Mouse (Mus musculus): ENCODE measurements around the gene Adamts10. TPM values are rescaled to one million over a fixed set of nuclear protein-coding genes. Genes with fewer than 3 reads are reported as not detected.
A peak's percentile ranks its signal among the peaks of the same experiment; 100 is the strongest.

Adamts10 gene
- total and polyA plus RNA-seq, 2 experiments from 2014 or later, result 13.6 to 34.7 TPM

- no peak overlapping the region; the same call in 1 of the 2 replicates for H3K27ac ChIP-seq (ENCODE audit: low read depth)
- H3K27me3 ChIP-seq (ENCODE audit: control insufficient read depth, insufficient read depth, low read length), result no peaks in the 10 kb centered on the region
- no peak overlapping the region for H3K4me2 ChIP-seq (ENCODE audit: low read depth, low read length)
- ATAC-seq (ENCODE audit: insufficient read depth, low read depth), result no peak
- H3K36me3 ChIP-seq (replicated peaks; ENCODE audit: control insufficient read depth, insufficient read depth, low read length), result peaks cover 33% of the 10 kb centered on the region
- H3K9me3 ChIP-seq (replicated peaks; ENCODE audit: control insufficient read depth, low read length), result no peaks in the 10 kb centered on the region
- peak; percentile 42 for DNase-seq (ENCODE audit: low spot score)
- TF ChIP-seq EP300 (IDR thresholded peaks at IDR 0.05; ENCODE audit: low read depth) (no peak), CTCF (IDR thresholded peaks at IDR 0.05; ENCODE audit: low read depth) (no peak)
- no peak overlapping the region for H3K9ac ChIP-seq (replicated peaks; ENCODE audit: low read depth, low read length)
- no peak overlapping the region for H3K4me3 ChIP-seq (ENCODE audit: low read depth, low read length)
- 66% methylated on average over 3 of the region's 3 CpGs for WGBS
- H3K4me1 ChIP-seq (ENCODE audit: control insufficient read depth, insufficient read depth), result peaks cover 9% of the 10 kb centered on the region; the same call in 1 of the 2 replicates
Measured at GRCm38 (mm10) chr17:33526506-33526905, 2.5 kb downstream of the Adamts10 start.

- no peak for TF ChIP-seq EP300 (IDR thresholded peaks at IDR 0.05; ENCODE audit: low read depth)
- peak; percentile 72 for TF ChIP-seq CTCF (IDR thresholded peaks at IDR 0.05; ENCODE audit: low read depth)
- H3K9me3 ChIP-seq (replicated peaks; ENCODE audit: control insufficient read depth, low read length), result no peaks in the 10 kb centered on the region
- no peak overlapping the region for H3K4me3 ChIP-seq (ENCODE audit: low read depth, low read length)
- H3K36me3 ChIP-seq (replicated peaks; ENCODE audit: control insufficient read depth, insufficient read depth, low read length), result peaks cover 10% of the 10 kb centered on the region; the same call in 1 of the 2 replicates
- no peak overlapping the region for H3K9ac ChIP-seq (replicated peaks; ENCODE audit: low read depth, low read length)
- 76% methylated on average over 3 of the region's 3 CpGs for WGBS
- H3K4me2 ChIP-seq (ENCODE audit: low read depth, low read length), result no peak overlapping the region
- DNase-seq (ENCODE audit: low spot score) (no peak), ATAC-seq (ENCODE audit: insufficient read depth, low read depth) (no peak)
- H3K4me1 ChIP-seq (ENCODE audit: control insufficient read depth, insufficient read depth), result no peaks in the 10 kb centered on the region
- H3K27ac ChIP-seq (ENCODE audit: low read depth), result no peak overlapping the region
- no peaks in the 10 kb centered on the region for H3K27me3 ChIP-seq (ENCODE audit: control insufficient read depth, insufficient read depth, low read length)
Measured at GRCm38 (mm10) chr17:33539106-33539675, 15.2 kb downstream of the Adamts10 start.

GRCm38 (mm10) chr17:33539878-33540277, 15.9 kb downstream of the Adamts10 start:
- no peak for ATAC-seq (ENCODE audit: insufficient read depth, low read depth)

GRCm38 (mm10) chr17:33549212-33549611, 25.2 kb downstream of the Adamts10 start:
- Histone ChIP-seq H3K9ac (replicated peaks; ENCODE audit: low read depth, low read length) (no peak overlapping the region), H3K4me2 (ENCODE audit: low read depth, low read length) (no peak overlapping the region), H3K4me1 (ENCODE audit: control insufficient read depth, insufficient read depth) (no peaks in the 10 kb centered on the region), H3K4me3 (ENCODE audit: low read depth, low read length) (no peak overlapping the region), H3K27me3 (ENCODE audit: control insufficient read depth, insufficient read depth, low read length) (no peaks in the 10 kb centered on the region), H3K36me3 (replicated peaks; ENCODE audit: control insufficient read depth, insufficient read depth, low read length) (peaks cover 9% of the 10 kb centered on the region), H3K9me3 (replicated peaks; ENCODE audit: control insufficient read depth, low read length) (no peaks in the 10 kb centered on the region), H3K27ac (ENCODE audit: low read depth) (no peak overlapping the region)
- DNase-seq (ENCODE audit: low spot score) (no peak), ATAC-seq (ENCODE audit: insufficient read depth, low read depth) (no peak)
- 87% methylated on average over 6 of the region's 6 CpGs for WGBS
- TF ChIP-seq EP300 (IDR thresholded peaks at IDR 0.05; ENCODE audit: low read depth), result no peak
- TF ChIP-seq CTCF (IDR thresholded peaks at IDR 0.05; ENCODE audit: low read depth), result no peak

More at GRCm38 (mm10) chr17:33539878-33540277, 15.9 kb downstream of the Adamts10 start:
- TF ChIP-seq EP300 (IDR thresholded peaks at IDR 0.05; ENCODE audit: low read depth) (no peak), CTCF (IDR thresholded peaks at IDR 0.05; ENCODE audit: low read depth) (no peak)
- Histone ChIP-seq H3K4me1 (ENCODE audit: control insufficient read depth, insufficient read depth) (no peaks in the 10 kb centered on the region), H3K4me3 (ENCODE audit: low read depth, low read length) (no peak overlapping the region), H3K9me3 (replicated peaks; ENCODE audit: control insufficient read depth, low read length) (no peaks in the 10 kb centered on the region), H3K27ac (ENCODE audit: low read depth) (no peak overlapping the region), H3K9ac (replicated peaks; ENCODE audit: low read depth, low read length) (no peak overlapping the region), H3K4me2 (ENCODE audit: low read depth, low read length) (no peak overlapping the region), H3K27me3 (ENCODE audit: control insufficient read depth, insufficient read depth, low read length) (no peaks in the 10 kb centered on the region), H3K36me3 (replicated peaks; ENCODE audit: control insufficient read depth, insufficient read depth, low read length) (peaks cover 4% of the 10 kb centered on the region)
- no peak for DNase-seq (ENCODE audit: low spot score)
- WGBS, result 87% methylated on average over 4 of the region's 4 CpGs

- 67% methylated on average over 10 of the region's 10 CpGs for WGBS
- peaks cover 3% of the 10 kb centered on the region for H3K36me3 ChIP-seq (replicated peaks; ENCODE audit: control insufficient read depth, insufficient read depth, low read length)
- TF ChIP-seq CTCF (IDR thresholded peaks at IDR 0.05; ENCODE audit: low read depth) (no peak), EP300 (IDR thresholded peaks at IDR 0.05; ENCODE audit: low read depth) (no peak)
Measured at GRCm38 (mm10) chr17:33550388-33550787, 26.4 kb downstream of the Adamts10 start.

GRCm38 (mm10) chr17:33552113-33552512, 28.1 kb downstream of the Adamts10 start:
- no peaks in the 10 kb centered on the region; the same call in 1 of the 2 replicates for H3K36me3 ChIP-seq (replicated peaks; ENCODE audit: control insufficient read depth, insufficient read depth, low read length)
- H3K4me1 ChIP-seq (ENCODE audit: control insufficient read depth, insufficient read depth), result no peaks in the 10 kb centered on the region
- no peak for DNase-seq (ENCODE audit: low spot score)
- TF ChIP-seq CTCF (IDR thresholded peaks at IDR 0.05; ENCODE audit: low read depth) (no peak), EP300 (IDR thresholded peaks at IDR 0.05; ENCODE audit: low read depth) (no peak)
- no peak overlapping the region for H3K4me2 ChIP-seq (ENCODE audit: low read depth, low read length)
- 89% methylated on average over 4 of the region's 4 CpGs for WGBS
- no peaks in the 10 kb centered on the region for H3K27me3 ChIP-seq (ENCODE audit: control insufficient read depth, insufficient read depth, low read length)
- no peak overlapping the region for H3K27ac ChIP-seq (ENCODE audit: low read depth)
- no peak for ATAC-seq (ENCODE audit: insufficient read depth, low read depth)
- no peaks in the 10 kb centered on the region for H3K9me3 ChIP-seq (replicated peaks; ENCODE audit: control insufficient read depth, low read length)
- H3K9ac ChIP-seq (replicated peaks; ENCODE audit: low read depth, low read length), result no peak overlapping the region
- H3K4me3 ChIP-seq (ENCODE audit: low read depth, low read length), result no peak overlapping the region

More at GRCm38 (mm10) chr17:33550388-33550787, 26.4 kb downstream of the Adamts10 start:
- Histone ChIP-seq H3K4me1 (ENCODE audit: control insufficient read depth, insufficient read depth) (no peaks in the 10 kb centered on the region), H3K9me3 (replicated peaks; ENCODE audit: control insufficient read depth, low read length) (no peaks in the 10 kb centered on the region), H3K4me2 (ENCODE audit: low read depth, low read length) (no peak overlapping the region), H3K9ac (replicated peaks; ENCODE audit: low read depth, low read length) (no peak overlapping the region), H3K27me3 (ENCODE audit: control insufficient read depth, insufficient read depth, low read length) (no peaks in the 10 kb centered on the region), H3K4me3 (ENCODE audit: low read depth, low read length) (no peak overlapping the region), H3K27ac (ENCODE audit: low read depth) (no peak overlapping the region)
- no peak for ATAC-seq (ENCODE audit: insufficient read depth, low read depth)
- DNase-seq (ENCODE audit: low spot score), result no peak
